In genomic region chr14:11083462-11083861, GRCm38 (mm10) we compare ENCODE assay signal across 15 mouse cellular contexts.
DNase-seq lines count a peak whose midpoint lies in the region; ATAC-seq and TF ChIP-seq lines count a peak whose summit lies in the region.
"Had no signal": no experiment of that assay in that cellular context is flagged by ENCODE, and none has a peak within 500 bp of the region (broad histone marks: within the 10 kb centered on the region; RNA-seq: fewer than 3 reads in every experiment).

No protein-coding gene starts in this region.

- intact Hi-C loops in heart, adult 2 months (cut with DNase I) = no loop called here

- 54% methylated on average over 5 of the region's 5 CpGs for WGBS in hindbrain, embryonic 11.5 days
- WGBS in hindbrain, embryonic 10.5 days = 71% methylated on average over 5 of the region's 5 CpGs
- WGBS in forebrain, embryonic 15.5 days = 39% methylated on average over 5 of the region's 5 CpGs
- 41% methylated on average over 5 of the region's 5 CpGs for WGBS in midbrain, embryonic 12.5 days
- WGBS in heart, adult 2 months = 67% methylated on average over 5 of the region's 5 CpGs

- H3K4me3 ChIP-seq in hindbrain, embryonic 11.5 days (ENCODE audit: low read depth, low read length) = no peak overlapping the region
- no peak overlapping the region for H3K4me3 ChIP-seq in hindbrain, embryonic 10.5 days
- H3K4me3 ChIP-seq in forebrain, embryonic 15.5 days = no peak overlapping the region
- no peak overlapping the region for H3K4me3 ChIP-seq in midbrain, embryonic 12.5 days
- no peak overlapping the region for H3K4me3 ChIP-seq in heart, adult 2 months
- H3K4me3 ChIP-seq: embryonic facial prominence, embryonic 15.5 days; limb, embryonic 15.5 days; megakaryocyte, embryonic 14.5 days had no signal

- H3K27me3 ChIP-seq in hindbrain, embryonic 11.5 days (ENCODE audit: control insufficient read depth, insufficient read depth, low read length) = no peaks in the 10 kb centered on the region
- no peaks in the 10 kb centered on the region for H3K27me3 ChIP-seq in hindbrain, embryonic 10.5 days (ENCODE audit: insufficient read depth, poor library complexity, severe bottlenecking)
- H3K27me3 ChIP-seq in forebrain, embryonic 15.5 days = no peaks in the 10 kb centered on the region
- H3K27me3 ChIP-seq in midbrain, embryonic 12.5 days = no peaks in the 10 kb centered on the region
- no peaks in the 10 kb centered on the region for H3K27me3 ChIP-seq in heart, adult 2 months (ENCODE audit: control insufficient read depth, insufficient read depth, low read length)
- H3K27me3 ChIP-seq: embryonic facial prominence, embryonic 15.5 days; limb, embryonic 15.5 days; megakaryocyte, embryonic 14.5 days had no signal

- no peak overlapping the region for H3K27ac ChIP-seq in hindbrain, embryonic 11.5 days (ENCODE audit: low read depth, low read length)
- no peak overlapping the region for H3K27ac ChIP-seq in hindbrain, embryonic 10.5 days
- H3K27ac ChIP-seq in forebrain, embryonic 15.5 days (replicated peaks) = no peak overlapping the region
- H3K27ac ChIP-seq in midbrain, embryonic 12.5 days (replicated peaks) = peak overlapping the region; percentile 60
- H3K27ac ChIP-seq in heart, adult 2 months = no peak overlapping the region
- H3K27ac ChIP-seq: embryonic facial prominence, embryonic 15.5 days; limb, embryonic 15.5 days had no signal

- no peak for TF ChIP-seq POLR2A in heart, adult 2 months (IDR thresholded peaks at IDR 0.05; ENCODE audit: insufficient read depth, low read depth, low read length)

- no peak overlapping the region for H3K9ac ChIP-seq in hindbrain, embryonic 11.5 days (ENCODE audit: low read depth, low read length)
- no peak overlapping the region for H3K9ac ChIP-seq in forebrain, embryonic 15.5 days (replicated peaks)
- H3K9ac ChIP-seq in midbrain, embryonic 12.5 days (replicated peaks) = no peak overlapping the region
- H3K9ac ChIP-seq in heart, adult 2 months (ENCODE audit: low read depth, low read length) = no peak overlapping the region
- H3K9ac ChIP-seq: embryonic facial prominence, embryonic 15.5 days; limb, embryonic 15.5 days had no signal

- no peaks in the 10 kb centered on the region for H3K79me2 ChIP-seq in heart, adult 2 months (replicated peaks; ENCODE audit: control insufficient read depth, insufficient read depth, low read length)

- peak; percentile 13 for DNase-seq in hindbrain, embryonic 11.5 days (ENCODE audit: low spot score)
- no peak for DNase-seq in hindbrain, embryonic 10.5 days (ENCODE audit: low spot score)
- peak; percentile 61 for DNase-seq in brain, adult 2 months (ENCODE audit: low read depth, low spot score)
- no peak for DNase-seq in heart, adult 2 months
- DNase-seq in spleen, adult 18-20 months = no peak
- DNase-seq: cerebellum, postnatal 36 days; gastrocnemius, postnatal 10 days; kidney, adult 9 months; lung, postnatal 10 days; thymus, postnatal 14 days had no signal

- H3K4me2 ChIP-seq in hindbrain, embryonic 11.5 days (replicated peaks; ENCODE audit: low read depth, low read length) = no peak overlapping the region
- no peak overlapping the region for H3K4me2 ChIP-seq in forebrain, embryonic 15.5 days (replicated peaks)
- H3K4me2 ChIP-seq in midbrain, embryonic 12.5 days (replicated peaks) = no peak overlapping the region
- H3K4me2 ChIP-seq: embryonic facial prominence, embryonic 15.5 days; limb, embryonic 15.5 days had no signal

- no peaks in the 10 kb centered on the region for H3K4me1 ChIP-seq in hindbrain, embryonic 11.5 days (replicated peaks; ENCODE audit: control insufficient read depth, insufficient read depth, low read length)
- H3K4me1 ChIP-seq in hindbrain, embryonic 10.5 days (replicated peaks) = peaks cover 11% of the 10 kb centered on the region; the same call in 1 of the 2 replicates
- peaks cover 11% of the 10 kb centered on the region for H3K4me1 ChIP-seq in forebrain, embryonic 15.5 days
- peaks cover 5% of the 10 kb centered on the region for H3K4me1 ChIP-seq in midbrain, embryonic 12.5 days
- no peaks in the 10 kb centered on the region for H3K4me1 ChIP-seq in heart, adult 2 months (ENCODE audit: control insufficient read depth, insufficient read depth, low read length)
- H3K4me1 ChIP-seq: embryonic facial prominence, embryonic 15.5 days; limb, embryonic 15.5 days; megakaryocyte, embryonic 14.5 days had no signal

- no peaks in the 10 kb centered on the region for H3K9me3 ChIP-seq in hindbrain, embryonic 11.5 days (ENCODE audit: control insufficient read depth, low read length)
- no peaks in the 10 kb centered on the region for H3K9me3 ChIP-seq in hindbrain, embryonic 10.5 days
- H3K9me3 ChIP-seq in forebrain, embryonic 15.5 days = no peaks in the 10 kb centered on the region
- H3K9me3 ChIP-seq in midbrain, embryonic 12.5 days = no peaks in the 10 kb centered on the region
- H3K9me3 ChIP-seq: embryonic facial prominence, embryonic 15.5 days; limb, embryonic 15.5 days had no signal

- H3K36me3 ChIP-seq in hindbrain, embryonic 11.5 days (ENCODE audit: control insufficient read depth, insufficient read depth, low read length) = no peaks in the 10 kb centered on the region
- H3K36me3 ChIP-seq in hindbrain, embryonic 10.5 days = no peaks in the 10 kb centered on the region
- no peaks in the 10 kb centered on the region for H3K36me3 ChIP-seq in forebrain, embryonic 15.5 days
- H3K36me3 ChIP-seq in midbrain, embryonic 12.5 days = no peaks in the 10 kb centered on the region
- no peaks in the 10 kb centered on the region for H3K36me3 ChIP-seq in heart, adult 2 months (ENCODE audit: control insufficient read depth, insufficient read depth, low read length)
- H3K36me3 ChIP-seq: embryonic facial prominence, embryonic 15.5 days; limb, embryonic 15.5 days had no signal

- TF ChIP-seq EP300 in heart, adult 2 months (IDR thresholded peaks at IDR 0.05; ENCODE audit: insufficient read depth, low read depth, low read length) = no peak

- ATAC-seq in hindbrain, embryonic 11.5 days (ENCODE audit: low FRiP score) = peak; percentile 75; the same call in 1 of the 2 replicates
- ATAC-seq in forebrain, embryonic 15.5 days (replicated peaks) = peak; percentile 41; the same call in 1 of the 2 replicates
- ATAC-seq in midbrain, embryonic 12.5 days (ENCODE audit: low FRiP score, low read depth) = peak; percentile 88

- TF ChIP-seq CTCF in heart, adult 2 months (IDR thresholded peaks at IDR 0.05) = no peak

Comparison
In these comparisons a context has a peak if more than half of its experiments do, and no peak if none do; other contexts are left out.
1. DNase-seq: peak in hindbrain, embryonic 11.5 days (single experiment) and brain, adult 2 months (single experiment); none in hindbrain, embryonic 10.5 days (single experiment), heart, adult 2 months (0 of 2) and spleen, adult 18-20 months (0 of 2).
2. Peak in every context shown above with its lines, with median percentiles within 50 percentile points of each other: ATAC-seq.